Mouse (Mus musculus) fat pad, adult 2 months (tissue): Measurements from ENCODE around the gene Slc25a5.

ENCODE experiments used
- DNase-seq: peaks from one replicate; pipeline ENCODE4 v3.0.0-alpha.2; 2011; ENCODE audit warnings: low read depth, low spot score; ENCODE audit errors: extremely low read depth

Slc25a5 gene

DNA sequence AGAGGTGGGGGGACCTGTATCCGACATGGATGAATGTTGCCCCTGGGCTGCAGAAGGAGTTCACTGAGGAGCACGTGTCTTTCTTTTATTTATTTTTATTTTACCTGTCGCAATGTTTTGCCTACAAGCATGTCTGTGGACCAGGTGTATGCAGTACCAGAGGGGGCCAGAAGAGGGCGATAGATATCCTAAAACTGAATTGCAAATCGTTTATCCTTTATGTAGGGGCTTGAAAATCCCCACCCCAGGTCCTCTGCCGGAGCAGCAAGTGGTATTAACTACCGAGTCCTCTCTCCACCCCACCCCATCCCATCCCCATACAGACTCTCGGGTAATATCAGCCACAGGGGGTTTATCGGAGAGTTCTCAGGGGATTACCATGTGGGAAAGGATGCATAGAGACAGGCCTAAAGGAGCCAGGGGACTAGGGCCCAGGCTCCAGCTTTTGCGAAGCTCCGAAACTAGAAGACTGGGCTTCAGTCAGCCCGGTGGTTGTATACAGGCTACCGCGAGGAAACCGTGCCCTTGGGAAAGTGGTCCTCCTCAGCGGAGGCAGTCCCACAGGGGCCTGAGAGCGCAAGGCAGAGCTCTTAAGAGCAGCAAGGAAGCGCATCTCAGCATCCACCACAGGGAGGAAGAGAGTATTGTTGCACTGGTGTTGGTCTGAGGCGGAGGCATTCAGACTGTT, 38.1 kb downstream of the Slc25a5 start:
- no peak for DNase-seq

DNA sequence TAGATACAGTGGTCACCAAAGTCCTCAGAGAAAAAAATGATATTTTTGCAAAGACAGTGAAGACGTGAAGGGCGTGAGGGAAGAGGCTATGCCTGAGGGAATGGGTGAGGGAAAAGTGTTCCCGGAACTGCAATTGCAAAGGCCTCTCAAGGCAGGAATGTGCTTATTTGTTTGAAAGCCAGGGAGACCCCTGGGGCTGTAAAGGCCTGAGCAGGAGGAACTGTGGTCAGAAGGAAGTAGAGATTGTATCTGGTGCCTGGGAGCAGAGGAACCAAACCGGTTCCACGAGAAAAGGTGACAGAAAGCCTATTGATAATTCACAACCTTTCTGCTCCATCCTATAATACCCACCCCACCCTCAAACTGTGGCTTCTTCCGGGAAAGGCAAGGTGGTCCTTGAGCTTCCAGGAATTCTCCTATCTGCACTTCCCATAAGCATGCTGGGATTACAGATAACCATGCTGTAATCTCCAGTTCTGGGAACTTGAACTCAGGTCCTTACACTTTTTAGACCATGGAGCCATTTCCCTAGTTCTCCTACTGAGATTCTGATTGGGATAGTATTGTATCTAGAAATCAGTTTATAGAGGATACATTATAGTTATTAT, 41.7 kb downstream of the Slc25a5 start:
- DNase-seq: no peak

DNA sequence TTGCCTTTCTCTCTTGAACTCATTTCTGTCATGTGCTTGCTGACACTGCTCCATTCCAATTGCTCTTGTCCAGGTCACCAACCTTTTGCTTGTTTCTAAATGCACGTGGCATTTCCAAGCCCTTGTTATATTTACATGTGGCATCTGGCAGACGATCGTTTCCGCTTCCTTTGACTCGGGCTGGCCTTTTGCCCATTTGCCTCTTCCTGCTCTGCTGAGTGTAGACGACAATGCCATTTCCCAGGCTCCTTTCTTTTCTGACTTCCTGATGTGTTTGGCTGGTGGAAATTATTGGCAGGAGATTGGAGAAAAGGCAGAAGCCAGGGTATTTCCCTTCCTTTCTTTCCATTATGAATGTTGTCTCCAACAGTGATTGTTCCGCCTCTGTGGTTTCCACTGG, 43.9 kb downstream of the Slc25a5 start:
- no peak for DNase-seq

DNA sequence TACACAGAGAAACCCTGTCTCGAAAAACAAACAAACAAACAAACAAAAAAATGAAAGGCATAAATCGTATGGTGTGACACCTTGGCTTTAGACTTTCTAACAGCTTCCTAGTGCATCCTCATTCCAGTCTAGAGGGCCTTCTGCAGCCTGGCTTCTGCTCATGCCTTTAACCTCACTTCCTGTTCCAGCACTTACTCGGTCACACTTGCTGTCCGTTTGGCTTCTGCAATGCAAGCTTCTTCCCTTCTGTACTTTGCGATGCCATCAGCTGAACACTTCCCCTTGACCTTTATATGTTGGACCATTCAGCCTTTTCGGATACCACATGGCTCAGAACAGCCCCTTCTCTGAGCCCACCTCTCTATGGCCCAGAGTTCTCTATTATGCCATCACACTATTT, 46.2 kb downstream of the Slc25a5 start:
- DNase-seq: no peak

DNA sequence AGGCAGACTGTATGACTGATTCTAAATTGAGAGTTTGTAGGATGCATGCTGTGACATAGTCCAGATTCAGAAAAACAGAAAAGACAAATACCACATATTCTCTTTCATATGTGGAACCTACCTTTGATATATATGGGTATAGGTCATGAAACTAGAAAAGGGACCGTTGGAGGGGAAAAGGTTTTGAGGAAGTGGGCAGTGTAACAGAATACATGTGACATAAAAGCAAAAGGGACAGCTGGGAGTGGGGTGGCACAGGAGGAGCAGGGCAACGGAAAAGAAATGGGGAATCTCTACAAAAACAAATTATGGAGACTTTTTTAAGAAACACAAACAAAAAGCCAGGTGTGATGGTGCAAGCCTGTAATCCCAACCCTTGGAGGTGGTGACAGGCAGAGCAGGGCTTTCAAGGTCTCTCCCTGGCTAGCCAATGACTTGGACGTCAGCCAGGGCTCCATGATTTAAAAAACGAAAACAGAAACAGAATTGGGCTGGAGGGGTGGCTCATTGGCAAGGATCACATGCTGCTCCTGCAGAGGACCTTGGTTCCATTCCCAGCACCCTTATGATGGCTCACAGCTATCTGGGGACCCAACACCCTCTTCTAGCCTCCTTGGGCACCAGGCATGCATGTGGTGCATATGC, 48.0 kb downstream of the Slc25a5 start:
- DNase-seq: no peak

DNA sequence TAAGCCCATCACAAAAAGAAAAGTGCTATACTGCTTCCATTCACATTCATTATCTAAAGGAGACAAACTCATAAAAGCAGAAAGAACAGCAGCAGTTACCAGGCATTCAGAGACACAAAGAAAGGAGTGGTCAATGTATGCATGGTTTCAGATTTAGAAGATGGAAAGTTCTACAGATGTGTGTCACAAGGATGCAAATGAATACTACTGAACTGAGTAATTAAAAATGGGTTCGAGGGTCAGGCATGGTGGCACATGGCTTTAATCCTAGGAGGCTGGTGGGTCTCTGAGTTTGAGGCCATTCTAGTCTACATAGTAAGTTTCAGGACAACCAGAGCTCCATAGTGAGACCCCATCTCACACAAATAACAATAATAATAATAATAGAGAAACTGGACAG, 51.7 kb downstream of the Slc25a5 start:
- no peak for DNase-seq
